Mouse (Mus musculus): Measurements from ENCODE around the gene Lrig1.

DNA sequence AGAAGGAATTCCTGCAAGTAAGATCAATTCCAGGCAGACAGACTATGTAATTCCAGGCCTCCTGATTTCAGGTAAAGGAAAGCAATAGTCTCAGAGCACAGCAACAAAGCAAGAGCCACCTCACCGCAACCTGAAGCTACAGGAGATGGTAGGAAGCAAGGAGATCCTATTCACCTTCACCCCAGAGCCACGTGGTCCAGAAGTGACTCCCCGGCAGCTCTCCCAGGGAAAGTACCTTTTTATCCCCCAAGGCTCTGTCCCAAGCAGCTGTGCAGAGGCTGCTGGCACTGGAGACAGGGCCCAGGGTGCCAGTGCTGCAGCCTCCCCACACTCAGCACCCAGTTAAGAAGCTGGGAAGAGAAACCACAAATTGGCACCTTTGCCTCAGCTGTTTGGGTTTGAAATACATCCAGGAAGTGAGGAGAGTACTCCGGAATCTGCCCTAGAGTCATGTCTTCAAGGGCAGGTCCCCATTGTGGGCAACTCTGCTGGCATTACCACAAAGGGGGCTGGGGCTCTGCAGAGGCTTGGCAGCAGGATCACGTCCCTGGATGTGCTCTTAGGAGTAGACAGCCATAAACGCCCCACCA, 53.6 kb downstream of the Lrig1 start:
- TF ChIP-seq POLR2A (IDR thresholded peaks at IDR 0.05; ENCODE audit: low read depth, low read length) (no peak), CTCF (IDR thresholded peaks at IDR 0.05; ENCODE audit: borderline replicate concordance, insufficient read depth, low read length) (no peak)
